Mouse (Mus musculus) olfactory bulb, adult 2 months (tissue): ENCODE measurements at regions not wholly inside any gene's neighbourhood (a gene's known extent, or its start where the extent isn't known, plus 50 kb on each side); places are given as distances from the start of the nearest gene placed in this dataset.

ENCODE experiments used
- H3K27ac ChIP-seq: fragments of 200-500 bp; 2 replicates; pipeline ENCODE4 v1.5.1; 2012; ENCODE audit warnings: low read depth, low read length; ENCODE audit not compliant: insufficient read depth
- H3K4me1 ChIP-seq: fragments of 200-500 bp; 2 replicates; pipeline ENCODE4 v1.6.1; 2012; ENCODE audit warnings: low read length; ENCODE audit not compliant: control insufficient read depth, insufficient read depth
- H3K4me3 ChIP-seq: fragments of 200-500 bp; 2 replicates; pipeline ENCODE4 v1.5.1; 2012; ENCODE audit warnings: mild to moderate bottlenecking, low read depth, low read length, moderate library complexity; ENCODE audit not compliant: insufficient read depth
- CTCF ChIP-seq: fragments of 200-500 bp; IDR thresholded peaks from 2 replicates; pipeline ENCODE4 v1.5.1; 2012; ENCODE audit warnings: low read depth, mild to moderate bottlenecking, low read length, moderate library complexity; ENCODE audit not compliant: insufficient read depth
- POLR2A ChIP-seq: fragments of 200-500 bp; IDR thresholded peaks from 2 replicates; pipeline ENCODE4 v1.6.1; 2012; ENCODE audit warnings: mild to moderate bottlenecking, low read depth, low read length, moderate library complexity; ENCODE audit not compliant: insufficient read depth
- WGBS: fragments of 180-500 bp; shearing (Covaris S2); methylation state at CpG from one replicate; pipeline ENCODE4 v1.1.7; 2018; 5-methylcytosine and 5-hydroxymethylcytosine counted together

GRCm38 (mm10) chr8:91884325-91884724, 82.5 kb upstream of the Irx3 start:
- no peak overlapping the region for H3K4me3 ChIP-seq
- no peaks in the 10 kb centered on the region for H3K4me1 ChIP-seq
- 81% methylated on average over 3 of the region's 3 CpGs for WGBS
- no peak for TF ChIP-seq POLR2A
- no peak for TF ChIP-seq CTCF
- H3K27ac ChIP-seq = no peak overlapping the region

DNA sequence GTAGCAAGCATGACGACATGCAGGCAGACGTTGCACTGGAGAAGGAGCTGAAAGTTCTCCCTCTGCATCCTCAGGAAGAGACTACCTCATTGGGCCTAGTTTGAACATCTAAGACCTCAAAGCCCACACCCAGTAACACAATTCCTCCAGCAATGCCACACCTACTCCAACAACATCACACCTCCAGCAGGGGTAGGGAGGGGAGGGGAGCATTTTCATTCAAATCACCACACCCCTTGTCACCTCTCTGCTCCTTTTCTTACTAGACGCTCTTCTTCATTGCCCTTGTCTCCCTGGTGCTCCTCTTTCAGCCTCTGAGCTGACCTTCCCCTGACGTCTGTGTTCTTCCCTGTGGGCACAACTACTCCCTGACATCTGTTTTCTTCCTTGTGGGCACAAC, 81.1 kb upstream of the Irx3 start:
- 89% methylated on average over 4 of the region's 4 CpGs for WGBS
- H3K4me1 ChIP-seq = no peaks in the 10 kb centered on the region
- H3K27ac ChIP-seq = no peak overlapping the region
- no peak overlapping the region for H3K4me3 ChIP-seq
- TF ChIP-seq CTCF (no peak), POLR2A (no peak)

GRCm38 (mm10) chr8:91878886-91879285, 77.0 kb upstream of the Irx3 start:
- TF ChIP-seq CTCF (no peak), POLR2A (no peak)
- Histone ChIP-seq H3K27ac (no peak overlapping the region), H3K4me1 (no peaks in the 10 kb centered on the region), H3K4me3 (no peak overlapping the region)
- WGBS = 97% methylated on average over 5 of the region's 5 CpGs

- peaks cover 5% of the 10 kb centered on the region for H3K4me1 ChIP-seq
- WGBS = 42% methylated on average over 15 of the region's 15 CpGs
- TF ChIP-seq POLR2A (no peak), CTCF (no peak)
- no peak overlapping the region for H3K27ac ChIP-seq
- H3K4me3 ChIP-seq = no peak overlapping the region
Observed at GRCm38 (mm10) chr8:91876161-91876560, 74.3 kb upstream of the Irx3 start.

DNA sequence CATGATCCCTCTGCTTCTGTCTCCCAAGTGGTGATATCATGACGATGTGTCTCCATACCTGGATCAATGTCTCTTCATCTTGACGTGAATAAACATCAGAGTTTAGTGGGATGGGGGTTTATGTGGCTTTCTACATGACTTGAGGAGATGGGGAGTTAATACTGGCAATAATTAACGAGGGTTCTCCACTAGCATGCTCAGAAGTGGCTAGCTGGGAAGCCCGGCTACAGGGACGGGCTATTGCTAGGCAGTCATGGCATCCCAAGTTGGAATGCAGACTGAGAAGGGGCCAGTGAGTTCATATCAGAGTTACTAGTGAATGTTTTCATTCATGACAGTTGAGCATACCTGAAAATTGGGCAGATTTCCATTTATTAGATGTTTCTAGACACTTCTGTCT, 71.4 kb upstream of the Irx3 start:
- Histone ChIP-seq H3K27ac (no peak overlapping the region), H3K4me1 (peaks cover 5% of the 10 kb centered on the region), H3K4me3 (no peak overlapping the region)
- TF ChIP-seq POLR2A (no peak), CTCF (no peak)
- WGBS = 79% methylated on average over 5 of the region's 5 CpGs

DNA sequence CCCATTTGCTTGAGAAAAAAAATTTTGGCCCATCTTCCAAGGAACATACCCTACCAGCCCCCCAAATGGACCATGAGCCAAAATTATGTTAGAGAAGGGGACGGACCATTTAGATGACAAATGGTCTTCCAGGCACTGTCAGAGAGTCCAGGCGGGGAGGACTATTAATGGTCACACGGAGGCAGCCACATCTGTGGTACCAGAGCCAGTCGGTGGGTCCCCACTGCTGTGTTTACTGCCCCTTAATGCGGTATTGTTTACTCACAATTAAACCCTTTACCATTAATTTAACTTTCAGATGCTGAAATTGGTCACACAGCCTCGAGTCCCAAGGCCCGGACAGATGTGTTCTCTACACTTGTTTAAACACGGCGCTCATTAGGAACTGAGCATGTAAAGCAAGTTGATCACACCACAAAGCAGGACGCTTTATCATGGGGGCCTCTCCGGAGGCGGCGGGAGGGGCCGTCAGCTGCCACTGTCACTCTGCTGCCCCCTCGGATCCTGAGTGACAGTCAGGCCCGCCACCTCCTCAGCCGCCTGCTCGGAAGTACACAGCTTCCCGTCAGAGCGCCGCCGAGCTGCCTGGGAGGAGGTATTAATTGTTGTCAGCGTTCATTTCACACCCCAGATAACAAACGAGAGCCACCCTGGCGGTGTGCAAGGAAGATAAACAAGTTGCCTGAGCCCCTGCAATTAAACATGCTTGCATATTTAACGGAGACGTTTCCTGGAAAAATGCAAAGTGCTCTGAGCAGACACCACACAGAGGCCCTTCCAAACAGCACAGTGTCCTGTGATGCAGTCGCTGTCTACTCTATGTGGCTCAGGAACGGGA, 70.6 kb upstream of the Irx3 start:
- H3K27ac ChIP-seq = no peak overlapping the region
- TF ChIP-seq CTCF = no peak
- 20% methylated on average over 29 of the region's 29 CpGs for WGBS
- peak overlapping the region; percentile 27; the same call in 1 of the 2 replicates for H3K4me3 ChIP-seq
- H3K4me1 ChIP-seq = peaks cover 5% of the 10 kb centered on the region

GRCm38 (mm10) chr8:91867069-91867468, 65.2 kb upstream of the Irx3 start:
- no peak overlapping the region for H3K27ac ChIP-seq
- TF ChIP-seq CTCF (no peak), POLR2A (no peak)
- no peak overlapping the region for H3K4me3 ChIP-seq
- 44% methylated on average over 7 of the region's 7 CpGs for WGBS
- 0 out of 2 replicates have a peak, but pooled peaks cover 3% of the 10 kb centered on the region for H3K4me1 ChIP-seq

DNA sequence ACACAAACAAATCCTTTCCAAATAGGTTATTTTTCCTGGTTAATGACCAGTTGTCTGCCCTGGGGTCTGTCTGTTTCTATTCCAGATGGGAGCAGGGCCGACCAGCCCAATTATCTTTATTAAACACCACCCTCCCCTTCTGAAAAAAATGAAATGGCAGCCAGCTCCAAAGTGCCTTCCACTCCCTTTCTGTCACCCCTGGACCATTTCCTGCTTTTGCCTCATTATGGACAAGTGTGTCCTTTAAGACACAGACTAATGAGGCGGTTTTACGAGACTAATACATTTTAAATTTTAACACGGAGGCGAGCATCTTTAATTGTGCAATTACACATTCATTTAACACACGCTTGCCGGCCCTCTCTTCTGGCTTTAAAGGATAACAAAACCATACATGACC, 64.2 kb upstream of the Irx3 start:
- Histone ChIP-seq H3K4me1 (0 out of 2 replicates have a peak, but pooled peaks cover 3% of the 10 kb centered on the region), H3K4me3 (no peak overlapping the region), H3K27ac (no peak overlapping the region)
- 44% methylated on average over 7 of the region's 7 CpGs for WGBS
- TF ChIP-seq CTCF (no peak), POLR2A (no peak)

DNA sequence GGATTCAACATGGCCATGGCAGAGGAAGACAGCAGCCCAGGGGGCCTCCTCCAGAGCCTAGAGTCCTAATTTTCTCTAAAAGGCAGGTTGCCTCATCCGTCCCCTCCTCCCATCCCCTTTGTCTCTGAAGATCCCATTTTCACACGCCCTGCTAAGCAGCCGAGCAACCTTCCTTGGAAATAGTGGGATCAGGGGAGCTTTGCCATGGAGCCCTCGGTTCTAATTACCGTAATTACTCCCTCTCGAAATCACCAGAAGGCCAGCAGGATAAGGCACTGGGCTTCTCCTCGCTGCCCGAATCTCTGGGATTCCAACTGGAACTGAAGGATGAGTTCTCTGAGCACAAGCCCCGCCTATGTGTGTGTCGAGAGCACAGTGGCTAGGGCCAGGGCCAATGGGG, 63.5 kb upstream of the Irx3 start:
- 22% methylated on average over 10 of the region's 10 CpGs for WGBS
- TF ChIP-seq POLR2A (no peak), CTCF (no peak)
- no peak overlapping the region for H3K27ac ChIP-seq

GRCm38 (mm10) chr8:91863505-91863904, 61.6 kb upstream of the Irx3 start:
- H3K4me1 ChIP-seq = 0 out of 2 replicates have a peak, but pooled peaks cover 3% of the 10 kb centered on the region
- no peak overlapping the region for H3K27ac ChIP-seq
- H3K4me3 ChIP-seq = no peak overlapping the region
- TF ChIP-seq CTCF (no peak), POLR2A (no peak)
- WGBS = 60% methylated on average over 4 of the region's 4 CpGs

More for the DNA sequence above, 63.5 kb upstream of the Irx3 start:
- H3K4me3 ChIP-seq = no peak overlapping the region
- H3K4me1 ChIP-seq = 0 out of 2 replicates have a peak, but pooled peaks cover 3% of the 10 kb centered on the region

GRCm38 (mm10) chr8:91855881-91856280, 54.0 kb upstream of the Irx3 start:
- Histone ChIP-seq H3K4me1 (no peaks in the 10 kb centered on the region), H3K4me3 (no peak overlapping the region), H3K27ac (no peak overlapping the region)
- WGBS = 77% methylated on average over 14 of the region's 14 CpGs
- no peak for TF ChIP-seq CTCF
